Mouse (Mus musculus) cerebellum, adult 2 months (tissue): Measurements from ENCODE around the gene Mylpf.

ENCODE experiments used
- CTCF ChIP-seq: fragments of 200-500 bp; IDR thresholded peaks from 2 replicates; pipeline ENCODE4 v1.5.1; 2011; ENCODE audit warnings: low read depth, mild to moderate bottlenecking, control low read depth, low read length, moderate library complexity, borderline replicate concordance; ENCODE audit not compliant: insufficient read depth
- POLR2A ChIP-seq: fragments of 200-500 bp; IDR thresholded peaks from 2 replicates; pipeline ENCODE4 v1.6.1; 2011; ENCODE audit warnings: low read length, control low read depth, borderline replicate concordance; ENCODE audit not compliant: insufficient read depth

GRCm38 (mm10) chr7:127218670-127219069 lies 10.0 kb downstream of the Mylpf start:
- TF ChIP-seq POLR2A (no peak), CTCF (no peak)
